Mouse (Mus musculus) heart, adult 2 months (tissue): Measurements from ENCODE around the gene Zfp618. TPM values are rescaled to one million over a fixed set of nuclear protein-coding genes. Genes with fewer than 3 reads are reported as not detected.

Experiments
- DNase-seq, 2 experiments: peaks; one replicate each; pipeline ENCODE4 v3.0.0; 2021
- H3K27ac ChIP-seq: fragments of 200-600 bp; 2 replicates; pipeline ENCODE4 v1.8.1; 2022
- H3K27me3 ChIP-seq: fragments of 200-500 bp; 2 replicates; pipeline ENCODE4 v1.6.1; 2012; ENCODE audit warnings: mild to moderate bottlenecking, low read length, inconsistent platforms, mixed read lengths; ENCODE audit not compliant: control insufficient read depth, insufficient read depth
- H3K36me3 ChIP-seq: fragments of 200-500 bp; 2 replicates; pipeline ENCODE4 v1.6.1; 2012; ENCODE audit warnings: low read length, inconsistent platforms; ENCODE audit not compliant: control insufficient read depth, insufficient read depth
- H3K4me1 ChIP-seq: fragments of 200-500 bp; 2 replicates; pipeline ENCODE4 v1.6.1; 2011; ENCODE audit warnings: low read length; ENCODE audit not compliant: control insufficient read depth, insufficient read depth
- H3K4me3 ChIP-seq: fragments of 200-600 bp; 2 replicates; pipeline ENCODE4 v1.8.1; 2022
- H3K79me2 ChIP-seq: fragments of 200-500 bp; replicated peaks from 2 replicates; pipeline ENCODE4 v1.6.1; 2012; ENCODE audit warnings: mild to moderate bottlenecking, inconsistent platforms, low read length, moderate library complexity, mixed read lengths; ENCODE audit not compliant: control insufficient read depth, insufficient read depth
- H3K9ac ChIP-seq: fragments of 200-500 bp; 2 replicates; pipeline ENCODE4 v1.6.1; 2012; ENCODE audit warnings: low read depth, mild to moderate bottlenecking, control low read depth, inconsistent platforms, low read length, mixed read lengths
- CTCF ChIP-seq: fragments of 200-600 bp; IDR thresholded peaks from 2 replicates; pipeline ENCODE4 v1.8.1; 2022; ENCODE audit warnings: antibody characterized with exemption, mild to moderate bottlenecking, moderate library complexity
- EP300 ChIP-seq: fragments of 200-500 bp; IDR thresholded peaks from 2 replicates; pipeline ENCODE4 v1.6.1; 2011; ENCODE audit warnings: low read depth, low read length, control low read depth; ENCODE audit not compliant: insufficient read depth
- POLR2A ChIP-seq: fragments of 200-500 bp; IDR thresholded peaks from 2 replicates; pipeline ENCODE4 v1.6.1; 2011; ENCODE audit warnings: mild to moderate bottlenecking, low read depth, low read length, control low read depth; ENCODE audit not compliant: insufficient read depth
- WGBS: fragments of 180-500 bp; shearing (Covaris S2); methylation state at CpG from one replicate; pipeline ENCODE4 v1.1.7; 2018; 5-methylcytosine and 5-hydroxymethylcytosine counted together
- intact Hi-C: fragments of 180-260 bp; cut with DNase I; formaldehyde crosslinking; loops from one replicate; pipeline ENCODE4 v1.15.1; 2025
- polyA plus RNA-seq: library from polyadenylated mRNA; depleted of rRNA; stranded (reverse); fragments of >200 nt; gene quantifications from 2 replicates; pipeline ENCODE4 v1.2.3, GENCODE M21; 2012
- total RNA-seq, 2 experiments: library from RNA; stranded (reverse); gene quantifications; 2 replicates each; pipeline ENCODE4 v1.2.3; 2021

Zfp618 gene
- total and polyA plus RNA-seq, 3 experiments, result 0.25 to 2.2 (median 0.37) TPM

DNA sequence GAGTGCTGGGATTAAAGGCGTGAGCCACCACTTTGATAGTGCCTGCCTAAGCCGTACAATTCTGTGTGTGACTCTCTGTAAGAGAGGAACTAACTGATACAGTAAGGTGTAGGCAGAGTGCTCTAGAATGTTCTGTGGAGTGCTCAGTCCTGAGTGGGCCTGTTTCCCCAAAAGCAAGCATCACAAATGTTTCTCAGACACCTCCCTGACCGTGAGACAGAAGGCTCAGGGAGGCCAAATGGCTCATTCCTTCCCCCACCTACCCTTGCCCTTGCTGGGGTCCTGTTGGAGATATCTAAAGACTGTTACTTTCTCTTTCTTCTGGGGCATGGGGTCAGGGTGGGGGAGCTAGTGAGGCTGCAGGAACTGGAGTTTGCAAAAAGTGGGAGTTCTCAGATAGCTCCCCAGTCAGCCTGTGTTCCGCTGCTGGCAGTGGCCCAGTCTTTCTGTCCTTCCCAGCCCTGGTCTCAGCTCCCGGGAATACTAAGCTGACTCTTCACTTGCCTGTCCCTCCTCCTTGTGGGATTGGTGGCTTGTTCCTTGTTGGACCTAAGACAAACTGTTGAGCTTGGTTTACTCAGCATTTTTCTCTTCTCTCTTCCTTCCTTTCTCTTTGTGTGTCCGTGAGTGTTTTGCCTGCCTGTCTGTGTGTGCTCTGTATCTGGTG, 55.8 kb downstream of the Zfp618 start:
- Histone ChIP-seq H3K79me2 (no peaks in the 10 kb centered on the region), H3K9ac (no peak overlapping the region), H3K4me3 (no peak overlapping the region), H3K4me1 (no peaks in the 10 kb centered on the region), H3K36me3 (no peaks in the 10 kb centered on the region), H3K27ac (no peak overlapping the region), H3K27me3 (no peaks in the 10 kb centered on the region)
- peak in 1 of 2 experiments; percentile 27 for DNase-seq
- 56% methylated on average over 6 of the region's 6 CpGs for WGBS
- intact Hi-C loops, result no loop called here
- no peak for TF ChIP-seq CTCF
- TF ChIP-seq EP300, result no peak
- TF ChIP-seq POLR2A, result no peak

DNA sequence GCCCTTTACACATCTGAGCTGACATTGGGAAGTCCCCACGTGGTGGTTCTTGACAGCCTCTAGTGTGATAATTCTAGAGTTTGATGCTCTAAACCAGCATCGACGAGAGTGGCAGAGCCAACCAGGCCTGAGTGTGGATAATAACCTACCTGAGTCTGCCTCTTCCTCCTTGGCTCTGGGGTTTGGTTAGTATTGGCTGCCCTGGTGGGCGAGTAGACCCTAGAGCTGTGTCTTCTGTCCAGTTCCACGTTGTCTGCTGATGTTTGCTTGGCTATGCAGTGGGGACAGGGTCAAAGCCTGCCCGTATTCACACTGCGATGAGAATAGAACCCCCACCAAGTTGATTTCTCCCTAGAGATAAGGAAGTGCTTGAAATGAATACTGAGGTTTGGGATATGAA, 58.1 kb downstream of the Zfp618 start:
- Histone ChIP-seq H3K79me2 (no peaks in the 10 kb centered on the region), H3K4me3 (no peak overlapping the region), H3K4me1 (no peaks in the 10 kb centered on the region), H3K27me3 (no peaks in the 10 kb centered on the region), H3K27ac (no peak overlapping the region), H3K9ac (no peak overlapping the region), H3K36me3 (no peaks in the 10 kb centered on the region)
- WGBS, result 93% methylated on average over 7 of the region's 7 CpGs
- no peak for TF ChIP-seq EP300
- TF ChIP-seq CTCF, result no peak
- TF ChIP-seq POLR2A, result no peak
- no peak for DNase-seq
- intact Hi-C loops, result no loop called here

DNA sequence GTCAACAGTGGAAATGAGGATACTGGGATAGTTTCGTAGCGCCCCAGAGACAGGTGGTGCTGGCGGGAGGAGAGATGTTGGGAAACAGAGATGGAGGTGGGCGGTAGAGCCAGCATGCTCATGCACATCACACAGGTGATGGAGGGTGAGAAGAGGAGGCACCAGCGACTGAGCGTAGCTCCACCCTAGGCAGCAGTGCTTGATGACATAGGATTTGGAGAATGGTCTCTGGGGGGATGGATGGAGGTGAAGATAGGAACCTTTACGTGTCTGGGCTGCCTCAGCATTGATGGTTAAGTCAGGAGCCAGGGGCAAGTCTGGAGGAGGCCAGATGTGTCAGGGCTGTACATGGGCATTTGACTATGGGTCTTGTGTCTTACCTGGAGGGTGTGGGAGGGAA, 58.7 kb downstream of the Zfp618 start:
- H3K27me3 ChIP-seq, result no peaks in the 10 kb centered on the region

DNA sequence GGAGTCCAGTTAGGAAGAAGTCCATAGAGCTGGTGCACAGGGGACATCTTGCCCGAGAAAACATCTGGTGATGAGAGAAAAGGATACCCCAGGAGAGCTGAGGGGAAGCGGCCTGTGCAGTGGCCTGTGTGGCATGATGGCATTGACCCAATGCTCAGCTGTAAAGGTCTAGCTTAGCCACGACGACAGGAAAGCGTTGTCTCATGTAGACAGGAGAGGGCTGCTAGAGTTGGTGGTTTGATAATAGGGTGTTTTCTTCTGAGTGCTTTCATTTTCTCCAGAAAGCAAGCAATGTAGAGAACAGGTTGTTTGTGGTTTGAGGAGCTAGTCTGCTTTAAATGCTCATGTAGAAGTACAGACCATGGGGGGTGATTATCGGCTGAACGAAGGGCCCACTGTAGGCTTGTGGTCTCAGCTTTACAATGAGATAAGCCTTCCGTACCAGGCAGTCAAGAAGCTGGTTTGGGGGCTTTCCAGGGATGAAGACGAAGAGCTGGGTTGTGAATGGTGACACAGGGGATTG, 59.4 kb downstream of the Zfp618 start:
- H3K9ac ChIP-seq, result no peak overlapping the region
- no peak overlapping the region for H3K4me3 ChIP-seq
- H3K79me2 ChIP-seq, result no peaks in the 10 kb centered on the region
- no peaks in the 10 kb centered on the region for H3K4me1 ChIP-seq
- no peak for TF ChIP-seq EP300
- no peak for TF ChIP-seq POLR2A
- no peak for TF ChIP-seq CTCF
- intact Hi-C loops, result no loop called here
- no peaks in the 10 kb centered on the region for H3K36me3 ChIP-seq
- H3K27me3 ChIP-seq, result no peaks in the 10 kb centered on the region
- 79% methylated on average over 9 of the region's 9 CpGs for WGBS
- DNase-seq, result no peak
- H3K27ac ChIP-seq, result no peak overlapping the region

More for the DNA sequence above, 58.7 kb downstream of the Zfp618 start:
- H3K27ac ChIP-seq, result no peak overlapping the region
- H3K4me1 ChIP-seq, result no peaks in the 10 kb centered on the region
- H3K4me3 ChIP-seq, result no peak overlapping the region
- no peaks in the 10 kb centered on the region for H3K36me3 ChIP-seq
- TF ChIP-seq POLR2A (no peak), EP300 (no peak), CTCF (no peak)
- no peaks in the 10 kb centered on the region for H3K79me2 ChIP-seq
- intact Hi-C loops, result no loop called here
- H3K9ac ChIP-seq, result no peak overlapping the region
- WGBS, result 96% methylated on average over 7 of the region's 7 CpGs
- no peak for DNase-seq

DNA sequence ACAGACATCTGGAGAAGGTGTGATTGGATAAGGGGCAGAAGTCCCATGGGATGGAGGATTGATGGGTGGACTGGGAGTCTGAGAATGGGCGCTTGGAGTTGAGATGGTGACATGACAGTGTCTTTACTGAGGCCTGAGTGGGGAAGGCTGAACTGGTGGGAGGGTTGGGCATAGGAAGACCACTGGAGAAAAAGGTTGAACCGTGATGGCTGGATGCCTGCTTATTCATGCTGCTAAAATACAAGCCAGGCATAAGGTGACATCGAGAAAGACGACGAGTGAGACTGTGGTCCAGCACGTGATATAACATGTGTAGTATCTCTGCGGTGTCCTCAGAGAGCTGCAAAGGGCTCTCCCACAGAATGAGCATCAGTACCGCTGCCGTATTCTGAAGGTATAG, 59.9 kb downstream of the Zfp618 start:
- Histone ChIP-seq H3K36me3 (no peaks in the 10 kb centered on the region), H3K27ac (no peak overlapping the region), H3K4me3 (no peak overlapping the region), H3K9ac (no peak overlapping the region), H3K79me2 (no peaks in the 10 kb centered on the region), H3K4me1 (no peaks in the 10 kb centered on the region), H3K27me3 (no peaks in the 10 kb centered on the region)
- no peak for DNase-seq
- 95% methylated on average over 9 of the region's 9 CpGs for WGBS
- intact Hi-C loops, result no loop called here
- TF ChIP-seq CTCF, result no peak
- TF ChIP-seq POLR2A, result no peak
- TF ChIP-seq EP300, result no peak

DNA sequence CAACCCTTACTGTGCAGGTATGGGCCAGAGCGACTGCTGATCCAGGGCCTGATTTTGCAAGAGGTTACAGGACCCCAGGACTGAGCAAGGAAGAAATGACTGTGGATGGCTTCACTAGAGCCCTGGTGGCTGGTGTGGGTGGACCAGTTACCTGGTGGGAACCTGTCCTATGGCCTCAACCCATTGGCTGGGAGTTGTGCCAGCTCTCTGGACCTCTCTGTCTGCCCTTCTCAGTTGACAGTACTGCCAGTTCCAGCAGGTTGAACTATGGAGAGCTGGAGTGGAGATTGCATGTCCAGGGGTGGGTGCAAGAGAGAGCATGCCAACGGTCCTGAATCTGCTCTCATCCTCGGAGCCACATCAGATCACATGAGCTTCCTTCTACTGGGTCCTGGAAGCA, 60.9 kb downstream of the Zfp618 start:
- Histone ChIP-seq H3K27me3 (no peaks in the 10 kb centered on the region), H3K9ac (no peak overlapping the region), H3K79me2 (no peaks in the 10 kb centered on the region), H3K27ac (no peak overlapping the region), H3K4me1 (no peaks in the 10 kb centered on the region), H3K36me3 (no peaks in the 10 kb centered on the region), H3K4me3 (no peak overlapping the region)
- no peak for DNase-seq
- intact Hi-C loops, result no loop called here
- TF ChIP-seq EP300 (no peak), CTCF (no peak), POLR2A (no peak)
- 90% methylated on average over 3 of the region's 3 CpGs for WGBS
